Comparison of ENCODE assay signal across 9 mouse cellular contexts in the genomic region with DNA sequence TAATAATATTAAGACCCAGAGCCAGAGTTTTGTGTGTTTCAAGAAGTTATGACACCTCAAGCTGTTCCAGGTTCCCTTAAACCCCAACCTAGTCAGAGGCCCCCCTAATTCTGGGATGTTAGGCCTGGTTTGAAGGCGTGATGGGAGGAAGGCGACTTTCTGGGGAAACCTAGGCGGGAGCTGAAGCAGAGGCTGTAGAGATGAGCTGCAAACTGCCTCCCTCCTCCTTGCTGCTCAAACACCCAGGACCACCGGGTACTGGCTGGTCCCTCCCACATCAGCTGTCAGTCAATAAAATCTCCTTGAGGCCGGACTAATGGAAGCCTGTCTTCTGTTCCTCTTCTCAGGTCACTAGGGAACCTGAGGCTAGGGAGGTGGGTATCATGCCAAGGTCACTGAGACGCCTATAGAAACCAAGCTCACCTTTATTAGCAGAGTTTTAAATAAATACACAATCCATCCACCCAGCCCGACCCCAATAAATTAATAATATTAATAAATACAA. TPM values are rescaled to one million over a fixed set of nuclear protein-coding genes. Genes with fewer than 3 reads are reported as not detected.
DNase-seq lines count a peak whose midpoint lies in the region; ATAC-seq lines count a peak whose summit lies in the region.
"Had no signal": no experiment of that assay in that cellular context is flagged by ENCODE, and none has a peak within 500 bp of the region (broad histone marks: within the 10 kb centered on the region; RNA-seq: fewer than 3 reads in every experiment).

No protein-coding gene starts in this region.

- ATAC-seq in kidney, embryonic 14.5 days (ENCODE audit: low FRiP score, low TSS enrichment) = no peak
- ATAC-seq in embryonic facial prominence, embryonic 11.5 days (replicated peaks; ENCODE audit: insufficient number of reproducible peaks, low FRiP score, low TSS enrichment, low read depth) = no peak
- ATAC-seq in hindbrain, embryonic 15.5 days (ENCODE audit: low FRiP score, low read depth) = 0 out of 2 replicates have a peak, but pooled peaks have one; percentile 2
- peak; percentile 1; the same call in 1 of the 2 replicates for ATAC-seq in midbrain, embryonic 14.5 days (ENCODE audit: low FRiP score, low TSS enrichment)

- intact Hi-C loops in gastrocnemius, postnatal 14 days (cut with DNase I; ENCODE audit: low total_unique reads) = loop anchor here (10.0 kb wide), 1 partner anchor 76 kb away; the partner anchor contains the start of gene Iqcn

- H3K27ac ChIP-seq in kidney, embryonic 14.5 days (ENCODE audit: low read depth, low read length) = no peak overlapping the region
- H3K27ac ChIP-seq in embryonic facial prominence, embryonic 11.5 days (replicated peaks; ENCODE audit: low read depth, low read length) = no peak overlapping the region
- H3K27ac ChIP-seq in hindbrain, embryonic 15.5 days (replicated peaks) = peak overlapping the region; percentile 68
- peak overlapping the region; percentile 65 for H3K27ac ChIP-seq in midbrain, embryonic 14.5 days (replicated peaks; ENCODE audit: low read depth, low read length)

- no peaks in the 10 kb centered on the region for H3K36me3 ChIP-seq in kidney, embryonic 14.5 days (ENCODE audit: control insufficient read depth, insufficient read depth, low read length)
- no peaks in the 10 kb centered on the region for H3K36me3 ChIP-seq in embryonic facial prominence, embryonic 11.5 days (replicated peaks; ENCODE audit: control insufficient read depth, insufficient read depth, low read depth, low read length)
- H3K36me3 ChIP-seq in hindbrain, embryonic 15.5 days = no peaks in the 10 kb centered on the region
- H3K36me3 ChIP-seq in midbrain, embryonic 14.5 days (ENCODE audit: control insufficient read depth, insufficient read depth, low read length) = no peaks in the 10 kb centered on the region

- peak overlapping the region; percentile 66 for H3K4me2 ChIP-seq in kidney, embryonic 14.5 days (replicated peaks; ENCODE audit: low read depth, low read length)
- peak overlapping the region; percentile 68 for H3K4me2 ChIP-seq in embryonic facial prominence, embryonic 11.5 days (ENCODE audit: low read depth, low read length)
- peak overlapping the region; percentile 78 for H3K4me2 ChIP-seq in hindbrain, embryonic 15.5 days
- H3K4me2 ChIP-seq in midbrain, embryonic 14.5 days (ENCODE audit: low read length) = peak overlapping the region; percentile 62

- peak overlapping the region; percentile 57; the same call in 1 of the 2 replicates for H3K9ac ChIP-seq in kidney, embryonic 14.5 days (ENCODE audit: low read depth, low read length)
- peak overlapping the region; percentile 50 for H3K9ac ChIP-seq in embryonic facial prominence, embryonic 11.5 days (replicated peaks; ENCODE audit: low read length)
- H3K9ac ChIP-seq in hindbrain, embryonic 15.5 days = peak overlapping the region; percentile 56
- H3K9ac ChIP-seq in midbrain, embryonic 14.5 days (replicated peaks; ENCODE audit: low read length) = peak overlapping the region; percentile 50

- no peaks in the 10 kb centered on the region for H3K9me3 ChIP-seq in kidney, embryonic 14.5 days (ENCODE audit: control insufficient read depth, low read length)
- H3K9me3 ChIP-seq in embryonic facial prominence, embryonic 11.5 days (replicated peaks; ENCODE audit: control insufficient read depth, low read length) = no peaks in the 10 kb centered on the region
- no peaks in the 10 kb centered on the region for H3K9me3 ChIP-seq in hindbrain, embryonic 15.5 days
- H3K9me3 ChIP-seq in midbrain, embryonic 14.5 days (ENCODE audit: control insufficient read depth, low read length) = no peaks in the 10 kb centered on the region

- no peaks in the 10 kb centered on the region for H3K27me3 ChIP-seq in kidney, embryonic 14.5 days (ENCODE audit: control insufficient read depth, insufficient read depth, low read length)
- H3K27me3 ChIP-seq in embryonic facial prominence, embryonic 11.5 days (ENCODE audit: control insufficient read depth, insufficient read depth, low read length) = no peaks in the 10 kb centered on the region
- peaks cover 5% of the 10 kb centered on the region; the same call in 1 of the 2 replicates for H3K27me3 ChIP-seq in hindbrain, embryonic 15.5 days
- H3K27me3 ChIP-seq in midbrain, embryonic 14.5 days (ENCODE audit: control insufficient read depth, insufficient read depth, low read length) = 0 out of 2 replicates have a peak, but pooled peaks cover 6% of the 10 kb centered on the region

- peak overlapping the region; percentile 49 for H3K4me3 ChIP-seq in kidney, embryonic 14.5 days (ENCODE audit: low read length)
- H3K4me3 ChIP-seq in embryonic facial prominence, embryonic 11.5 days (ENCODE audit: low read depth, low read length) = peak overlapping the region; percentile 34
- peak overlapping the region; percentile 49 for H3K4me3 ChIP-seq in hindbrain, embryonic 15.5 days
- H3K4me3 ChIP-seq in midbrain, embryonic 14.5 days (replicated peaks; ENCODE audit: low read depth, low read length) = peak overlapping the region; percentile 39

- peaks cover 22% of the 10 kb centered on the region; the same call in 1 of the 2 replicates for H3K4me1 ChIP-seq in kidney, embryonic 14.5 days (ENCODE audit: control insufficient read depth, insufficient read depth, low read length)
- H3K4me1 ChIP-seq in embryonic facial prominence, embryonic 11.5 days (ENCODE audit: control insufficient read depth, insufficient read depth, low read length) = peaks cover 2% of the 10 kb centered on the region; the same call in 1 of the 2 replicates
- H3K4me1 ChIP-seq in hindbrain, embryonic 15.5 days (replicated peaks) = peaks cover 26% of the 10 kb centered on the region
- H3K4me1 ChIP-seq in midbrain, embryonic 14.5 days (ENCODE audit: control insufficient read depth, insufficient read depth, low read length) = peaks cover 17% of the 10 kb centered on the region

- no peak for DNase-seq in kidney, postnatal 36 days
- no peak for DNase-seq in embryonic facial prominence, embryonic 11.5 days (ENCODE audit: low spot score)
- peak; percentile 23 for DNase-seq in midbrain, embryonic 14.5 days
- DNase-seq in left cerebral cortex, adult 9 months (ENCODE audit: low spot score in 2 of 2) = no peak
- DNase-seq in gastrocnemius, postnatal 14 days = no peak
- DNase-seq in cerebellum, postnatal 25 days = no peak

- 53% methylated on average over 7 of the region's 7 CpGs for WGBS in kidney, embryonic 14.5 days
- 54% methylated on average over 7 of the region's 7 CpGs for WGBS in embryonic facial prominence, embryonic 11.5 days
- WGBS in hindbrain, embryonic 15.5 days = 59% methylated on average over 7 of the region's 7 CpGs
- WGBS in midbrain, embryonic 14.5 days = 58% methylated on average over 7 of the region's 7 CpGs

RNA-seq across cellular contexts. Expression of gene Gdf15, which starts 3.2 kb away (rescaled TPM):
- 0.31 and 0.41 TPM in 2 replicates for polyA plus RNA-seq in kidney, embryonic 14.5 days (2014; fragmentation: Nextera tagmentation; extraction: Ambion mirVana)
- polyA plus RNA-seq in embryonic facial prominence, embryonic 11.5 days (2014; fragmentation: Nextera tagmentation; extraction: Ambion mirVana) = 0.20 TPM in 1 of 2 replicates, not detected in the other
- 0.25 and 0.30 TPM in 2 replicates for polyA plus RNA-seq in hindbrain, embryonic 15.5 days (2015; fragmentation: Nextera tagmentation; extraction: Ambion mirVana)
- 0.16 and 0.20 TPM in 2 replicates for polyA plus RNA-seq in midbrain, embryonic 14.5 days (2014; fragmentation: Nextera tagmentation; extraction: Ambion mirVana)
- total RNA-seq in gastrocnemius, postnatal 14 days (2021) = not detected
- total RNA-seq: layer of hippocampus, adult 8-10 months had no signal

RNA-seq across cellular contexts. Expression of gene Lrrc25, which starts 13.1 kb away (rescaled TPM):
- polyA plus RNA-seq in kidney, embryonic 14.5 days (2014; fragmentation: Nextera tagmentation; extraction: Ambion mirVana) = 1.1 and 1.4 TPM in 2 replicates
- polyA plus RNA-seq in embryonic facial prominence, embryonic 11.5 days (2014; fragmentation: Nextera tagmentation; extraction: Ambion mirVana) = 0.32 and 0.98 TPM in 2 replicates
- 1.1 and 2.2 TPM in 2 replicates for polyA plus RNA-seq in hindbrain, embryonic 15.5 days (2015; fragmentation: Nextera tagmentation; extraction: Ambion mirVana)
- polyA plus RNA-seq in midbrain, embryonic 14.5 days (2014; fragmentation: Nextera tagmentation; extraction: Ambion mirVana) = 0.34 and 1.1 TPM in 2 replicates
- total RNA-seq in gastrocnemius, postnatal 14 days (2021) = under 1 TPM; 0.53 to 0.88 TPM

RNA-seq across cellular contexts. Expression of gene Ssbp4, which starts 20.4 kb away (rescaled TPM):
- polyA plus RNA-seq in kidney, embryonic 14.5 days (2014; fragmentation: Nextera tagmentation; extraction: Ambion mirVana) = 172 and 220 TPM in 2 replicates
- 108 and 123 TPM in 2 replicates for polyA plus RNA-seq in embryonic facial prominence, embryonic 11.5 days (2014; fragmentation: Nextera tagmentation; extraction: Ambion mirVana)
- 150 and 172 TPM in 2 replicates for polyA plus RNA-seq in hindbrain, embryonic 15.5 days (2015; fragmentation: Nextera tagmentation; extraction: Ambion mirVana)
- polyA plus RNA-seq in midbrain, embryonic 14.5 days (2014; fragmentation: Nextera tagmentation; extraction: Ambion mirVana) = 172 and 213 TPM in 2 replicates
- 10 to 100 TPM; 22.9 to 25.7 TPM for total RNA-seq in gastrocnemius, postnatal 14 days (2021)

RNA-seq across cellular contexts. Expression of gene Pgpep1, which starts 31.1 kb away (rescaled TPM):
- polyA plus RNA-seq in kidney, embryonic 14.5 days (2014; fragmentation: Nextera tagmentation; extraction: Ambion mirVana) = 62.2 and 62.6 TPM in 2 replicates
- 59.8 and 71.3 TPM in 2 replicates for polyA plus RNA-seq in embryonic facial prominence, embryonic 11.5 days (2014; fragmentation: Nextera tagmentation; extraction: Ambion mirVana)
- polyA plus RNA-seq in hindbrain, embryonic 15.5 days (2015; fragmentation: Nextera tagmentation; extraction: Ambion mirVana) = 76.5 and 77.8 TPM in 2 replicates
- polyA plus RNA-seq in midbrain, embryonic 14.5 days (2014; fragmentation: Nextera tagmentation; extraction: Ambion mirVana) = 86.9 and 95.8 TPM in 2 replicates
- 10 to 100 TPM; 18.2 to 21.6 TPM for total RNA-seq in gastrocnemius, postnatal 14 days (2021)

RNA-seq across cellular contexts. Expression of gene Isyna1, which starts 34.9 kb away (rescaled TPM):
- polyA plus RNA-seq in kidney, embryonic 14.5 days (2014; fragmentation: Nextera tagmentation; extraction: Ambion mirVana) = 102 and 118 TPM in 2 replicates
- polyA plus RNA-seq in embryonic facial prominence, embryonic 11.5 days (2014; fragmentation: Nextera tagmentation; extraction: Ambion mirVana) = 79.0 and 87.9 TPM in 2 replicates
- 146 and 152 TPM in 2 replicates for polyA plus RNA-seq in hindbrain, embryonic 15.5 days (2015; fragmentation: Nextera tagmentation; extraction: Ambion mirVana)
- polyA plus RNA-seq in midbrain, embryonic 14.5 days (2014; fragmentation: Nextera tagmentation; extraction: Ambion mirVana) = 91.9 and 101 TPM in 2 replicates
- 10 to 100 TPM; 18.7 to 24.7 TPM for total RNA-seq in gastrocnemius, postnatal 14 days (2021)

Comparison
In these comparisons a context has a peak if more than half of its experiments do, and no peak if none do; other contexts are left out.
1. ATAC-seq: peak in hindbrain, embryonic 15.5 days (single experiment) and midbrain, embryonic 14.5 days (single experiment); none in kidney, embryonic 14.5 days (single experiment) and embryonic facial prominence, embryonic 11.5 days (single experiment).
2. H3K27ac ChIP-seq: peak in hindbrain, embryonic 15.5 days (single experiment) and midbrain, embryonic 14.5 days (single experiment); none in kidney, embryonic 14.5 days (single experiment) and embryonic facial prominence, embryonic 11.5 days (single experiment).
3. Peak in every context shown above with its lines, with median percentiles within 50 percentile points of each other: H3K4me2 ChIP-seq, H3K4me3 ChIP-seq and H3K9ac ChIP-seq.